Mouse (Mus musculus) v-Abl transformed pro-B cells (cell line): ENCODE data around the gene Spag6.

ENCODE experiments used
- in situ Hi-C, 2 experiments: fragments of 400-800 bp; cut with MboI; formaldehyde crosslinking; loops; one replicate each; pipeline ENCODE4 v1.15.1; 2025; ENCODE audit not compliant: unreplicated experiment in 2 of 2

Gene Spag6

DNA sequence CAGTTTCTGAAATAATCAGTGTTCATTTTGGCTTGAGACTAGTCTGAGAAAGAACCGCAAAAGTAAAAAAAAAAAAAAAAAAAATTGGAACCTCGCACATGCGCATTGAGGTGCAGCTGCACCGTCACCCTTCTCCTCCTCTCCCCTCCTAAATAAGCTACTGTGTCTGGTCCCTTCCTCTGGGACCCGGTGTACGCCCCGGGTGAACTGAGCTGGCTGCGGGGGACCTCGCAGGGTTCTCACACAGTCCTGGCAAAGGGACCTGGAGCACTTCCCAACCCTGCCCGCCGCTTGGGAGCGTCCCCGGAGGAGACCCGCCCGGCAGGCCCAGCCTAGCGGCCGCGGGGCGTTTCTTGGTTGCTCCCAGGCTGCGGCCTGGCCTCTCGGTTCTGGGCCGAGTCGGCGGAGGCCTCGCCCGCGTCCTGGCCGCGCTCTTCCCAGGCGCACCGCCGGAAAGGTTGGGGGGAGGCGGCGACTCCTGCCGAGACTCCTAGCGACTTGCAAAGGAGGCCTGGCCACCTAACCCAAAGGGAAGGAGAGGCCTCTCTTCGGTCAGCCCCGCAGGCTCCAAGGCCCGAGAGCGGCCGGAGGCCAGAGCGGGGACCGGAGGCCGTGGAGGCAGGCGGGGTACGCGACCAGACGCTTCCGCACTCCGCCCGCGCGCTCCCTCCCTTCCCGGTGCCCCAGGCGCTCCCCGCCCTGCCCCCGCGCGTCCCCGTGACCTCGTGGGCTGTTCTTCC, at the start of gene Spag6:
Gene Spag6, plus strand, starts transcription at position 162 of the 740 bp plus-strand sequence.
- in situ Hi-C loops: loop anchor here (5.0 to 25.0 kb wide), 6 partner anchors 73 to 943 kb away; partner anchors contain the start of genes Dnajc1 (in 1 of the 2) and Mllt10 (in 1 of the 2)

DNA sequence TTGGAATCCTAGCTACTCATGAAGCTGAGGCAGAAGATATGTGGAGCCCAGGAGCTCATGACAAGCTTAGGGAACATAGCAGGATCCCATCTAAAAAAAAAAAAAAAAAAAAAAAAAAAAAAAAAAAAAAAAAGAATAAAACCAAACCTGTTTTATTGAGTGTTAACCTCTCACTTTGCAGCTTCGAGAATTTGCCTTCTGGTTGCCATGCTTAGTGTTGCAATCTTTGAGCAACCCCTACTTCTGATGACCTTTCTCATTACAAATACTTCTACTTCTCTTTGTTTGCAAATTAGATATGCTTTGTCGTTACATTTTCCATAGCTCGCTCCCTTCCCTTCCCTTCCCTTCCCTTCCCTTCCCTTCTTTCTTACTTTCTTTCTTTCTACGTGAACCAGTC, 45.3 kb upstream of the Spag6 start:
- in situ Hi-C loops: no loop called here

DNA sequence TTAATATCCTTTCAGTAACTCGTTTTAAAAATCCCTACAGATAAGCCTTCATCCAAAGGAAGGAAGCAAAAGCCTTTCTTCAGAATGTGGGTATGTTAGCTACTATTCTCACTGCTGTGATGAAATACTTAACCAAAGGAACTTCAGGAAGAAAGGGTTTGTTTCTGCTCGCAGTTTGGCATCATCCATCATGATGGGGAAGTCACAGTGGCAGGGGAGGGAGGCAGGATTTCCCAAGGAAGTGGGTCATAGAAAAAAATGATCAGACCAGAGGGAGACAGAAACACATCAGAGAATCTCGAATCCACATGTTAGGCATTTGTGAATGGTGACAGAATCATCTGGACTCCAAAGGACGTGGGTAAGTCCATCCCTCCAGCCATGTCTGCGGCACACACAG, 39.0 kb upstream of the Spag6 start:
- in situ Hi-C loops: no loop called here

- in situ Hi-C loops: no loop called here
Measured at GRCm38 (mm10) chr2:18664003-18664402, 29.8 kb upstream of the Spag6 start.

- in situ Hi-C loops: loop anchor here (10.0 kb wide), 3 partner anchors 94 to 646 kb away; partner anchors contain the start of gene Dnajc1 (in 1 of the 2)
Measured at GRCm38 (mm10) chr2:18671041-18671440, 22.8 kb upstream of the Spag6 start.

DNA sequence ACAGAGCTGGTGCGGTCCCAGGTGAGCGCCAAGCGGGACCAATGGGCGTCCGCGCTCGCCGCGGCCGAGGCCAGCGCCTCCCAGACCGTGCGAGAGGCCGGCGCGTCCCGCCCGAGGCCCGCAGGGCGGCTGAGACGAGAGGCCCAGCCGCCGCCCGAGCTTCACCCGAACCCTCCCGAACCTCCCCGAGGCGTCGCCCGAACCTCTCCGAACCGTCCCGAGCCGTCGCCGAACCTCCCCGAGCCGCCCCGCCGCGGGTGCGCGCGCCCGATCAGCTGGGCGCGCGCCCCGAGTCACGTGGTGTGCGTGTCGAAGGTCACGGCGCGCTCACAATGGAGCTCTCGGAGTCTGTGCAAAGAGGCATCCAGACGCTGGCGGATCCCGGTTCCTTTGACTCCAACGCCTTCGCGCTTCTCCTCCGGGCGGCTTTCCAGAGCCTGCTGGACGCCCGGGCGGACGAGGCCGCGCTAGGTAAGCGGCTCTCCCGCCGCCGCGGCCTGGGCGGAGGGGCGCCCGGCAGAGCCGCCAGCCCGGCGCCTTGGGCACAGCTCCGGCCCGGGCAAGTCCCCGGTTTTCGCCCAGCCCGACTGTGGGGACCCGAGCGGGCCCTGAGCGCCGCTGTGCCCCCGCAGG, 21.6 kb upstream of the Spag6 start, which contains the start of gene Commd3:
Gene Commd3, plus strand, starts transcription at position 252 of the 633 bp plus-strand sequence.
- in situ Hi-C loops: loop anchor here (10.0 kb wide), 3 partner anchors 93 to 647 kb away; partner anchors contain the start of gene Dnajc1 (in 1 of the 2)

- in situ Hi-C loops: loop anchor here (10.0 kb wide), 3 partner anchors 92 to 648 kb away; partner anchors contain the start of gene Dnajc1 (in 1 of the 2)
Measured at GRCm38 (mm10) chr2:18672766-18673164, 21.1 kb upstream of the Spag6 start.

GRCm38 (mm10) chr2:18673766-18674165, 20.1 kb upstream of the Spag6 start:
- in situ Hi-C loops: loop anchor here (10.0 kb wide), 3 partner anchors 91 to 649 kb away; partner anchors contain the start of gene Dnajc1 (in 1 of the 2)

GRCm38 (mm10) chr2:18674193-18674902, 19.5 kb upstream of the Spag6 start:
- in situ Hi-C loops: loop anchor here (10.0 kb wide), 3 partner anchors 90 to 650 kb away; partner anchors contain the start of gene Dnajc1 (in 1 of the 2)

DNA sequence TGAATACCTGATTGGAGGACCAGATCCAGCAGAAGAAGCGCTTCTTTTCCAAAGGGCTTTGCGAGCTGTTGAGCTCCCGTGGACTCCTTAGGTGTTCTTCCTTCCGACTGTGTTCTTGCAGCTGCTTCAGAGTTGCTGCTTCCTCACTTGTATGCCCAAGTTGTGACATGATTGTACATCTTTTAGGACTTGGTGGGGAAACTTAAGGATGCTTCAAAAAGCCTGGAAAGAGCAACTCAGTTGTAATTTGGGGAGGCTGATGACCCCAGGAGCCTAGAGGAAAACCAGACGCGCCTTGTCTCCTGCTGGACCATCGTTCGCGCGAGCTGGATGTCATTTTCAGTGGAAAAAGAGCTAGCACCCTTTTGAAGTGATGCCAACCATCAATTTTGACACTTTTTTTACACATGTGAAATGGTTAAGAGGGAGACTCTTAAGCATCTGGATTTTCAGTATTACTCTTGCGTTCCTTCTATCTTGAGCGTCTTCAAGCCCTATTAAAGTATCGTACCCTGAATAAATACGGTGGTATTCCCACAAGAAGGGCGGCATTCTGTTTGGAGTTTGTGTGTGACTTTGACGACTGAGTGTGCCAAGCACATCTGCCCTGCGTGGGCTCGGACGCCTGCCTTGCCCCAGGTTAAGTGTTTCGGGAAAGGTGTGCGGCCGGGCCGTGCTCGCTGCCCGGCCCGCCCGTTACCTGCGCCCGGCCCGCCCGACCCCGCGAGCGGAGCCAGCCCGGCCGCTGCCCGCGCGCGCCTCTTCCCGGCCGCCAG, 18.0 kb upstream of the Spag6 start:
- in situ Hi-C loops: loop anchor here (10.0 to 25.0 kb wide), 7 partner anchors 89 to 961 kb away; partner anchors contain the start of genes Dnajc1 (in 1 of the 2) and Mllt10 (in 1 of the 2)

GRCm38 (mm10) chr2:18676457-18676935, 17.3 kb upstream of the Spag6 start:
- in situ Hi-C loops: loop anchor here (10.0 to 25.0 kb wide), 7 partner anchors 88 to 961 kb away; partner anchors contain the start of genes Dnajc1 (in 1 of the 2) and Mllt10 (in 1 of the 2)

DNA sequence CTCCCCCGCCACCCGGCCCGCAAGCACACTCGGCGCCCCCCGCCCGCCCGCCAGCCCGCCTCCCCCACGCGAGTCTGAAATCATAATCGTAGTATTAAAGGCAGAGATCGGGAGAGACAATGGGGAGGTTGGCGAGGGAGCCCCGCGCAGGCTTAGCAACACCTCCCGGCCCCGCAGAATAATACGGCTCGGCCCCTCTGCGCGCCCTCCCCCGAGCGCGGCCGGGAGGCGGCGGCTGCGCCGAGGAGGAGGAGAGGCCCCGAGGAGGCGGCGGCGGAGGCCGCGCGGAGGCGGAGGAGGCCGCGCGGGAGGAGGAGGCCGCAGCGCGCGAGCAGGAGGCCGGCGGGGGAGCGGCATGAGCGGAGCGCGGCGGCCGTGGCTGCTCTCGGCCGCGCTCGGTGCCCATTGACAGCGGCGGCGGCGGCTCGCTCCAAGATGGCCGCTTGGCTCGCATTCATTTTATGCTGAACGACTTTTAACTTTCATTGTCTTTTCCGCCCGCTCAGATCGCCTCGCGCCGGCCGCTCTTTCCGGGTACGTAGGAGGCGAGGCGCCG, 16.8 kb upstream of the Spag6 start, which contains the start of gene Bmi1:
Gene Bmi1, plus strand, starts transcription at position 83 of the 556 bp plus-strand sequence.
- in situ Hi-C loops: loop anchor here (10.0 to 25.0 kb wide), 7 partner anchors 88 to 960 kb away; partner anchors contain the start of genes Dnajc1 (in 1 of the 2) and Mllt10 (in 1 of the 2)

- in situ Hi-C loops: loop anchor here (10.0 to 25.0 kb wide), 7 partner anchors 87 to 959 kb away; partner anchors contain the start of genes Dnajc1 (in 1 of the 2) and Mllt10 (in 1 of the 2)
Measured at GRCm38 (mm10) chr2:18677631-18678471, 16.0 kb upstream of the Spag6 start.

DNA sequence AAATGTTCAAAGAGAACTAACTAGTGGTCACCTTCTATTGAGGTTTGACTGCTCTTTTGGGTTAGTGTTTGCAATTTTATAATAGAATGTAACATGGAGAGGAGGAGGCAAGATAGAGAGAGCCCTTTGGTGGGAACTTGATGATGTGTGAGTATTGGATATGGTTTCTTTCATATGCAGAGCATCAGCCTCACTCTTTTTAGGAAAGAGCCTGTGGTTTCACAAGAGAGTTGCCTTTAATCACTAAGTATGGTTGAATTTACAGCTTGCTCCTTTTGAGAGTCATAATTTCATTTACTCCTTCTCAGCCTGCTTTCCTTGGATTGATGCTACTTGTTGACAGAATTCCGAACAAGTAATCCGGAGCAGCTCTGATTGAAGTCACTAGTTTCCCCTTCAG, 14.1 kb upstream of the Spag6 start:
- in situ Hi-C loops: loop anchor here (10.0 to 25.0 kb wide), 7 partner anchors 85 to 958 kb away; partner anchors contain the start of genes Dnajc1 (in 1 of the 2) and Mllt10 (in 1 of the 2)

DNA sequence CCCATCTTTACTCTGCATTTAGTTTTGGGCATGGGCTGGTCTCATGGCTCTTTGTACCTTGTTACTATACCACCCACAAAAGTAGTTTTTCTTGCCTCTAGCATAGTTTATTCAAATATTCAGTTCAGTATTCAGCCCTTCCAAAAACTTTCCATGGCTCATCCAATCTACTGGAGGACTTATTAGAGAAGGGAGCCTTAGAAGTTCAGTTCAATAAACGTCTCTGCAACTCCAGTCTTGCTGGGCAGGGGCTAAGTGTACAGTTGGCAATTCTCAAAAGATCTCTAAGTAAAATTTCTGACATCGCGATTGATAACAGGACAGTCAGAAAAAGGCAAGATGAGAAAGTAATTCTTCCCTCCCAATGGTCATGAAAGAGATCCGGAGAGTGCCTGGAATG, 13.3 kb upstream of the Spag6 start:
- in situ Hi-C loops: loop anchor here (25.0 kb wide), 4 partner anchors 282 to 957 kb away; partner anchors contain the start of gene Mllt10 (in 1 of the 2)

- in situ Hi-C loops: loop anchor here (25.0 kb wide), 4 partner anchors 281 to 956 kb away; partner anchors contain the start of gene Mllt10 (in 1 of the 2)
Measured at GRCm38 (mm10) chr2:18680961-18681360, 12.9 kb upstream of the Spag6 start.

DNA sequence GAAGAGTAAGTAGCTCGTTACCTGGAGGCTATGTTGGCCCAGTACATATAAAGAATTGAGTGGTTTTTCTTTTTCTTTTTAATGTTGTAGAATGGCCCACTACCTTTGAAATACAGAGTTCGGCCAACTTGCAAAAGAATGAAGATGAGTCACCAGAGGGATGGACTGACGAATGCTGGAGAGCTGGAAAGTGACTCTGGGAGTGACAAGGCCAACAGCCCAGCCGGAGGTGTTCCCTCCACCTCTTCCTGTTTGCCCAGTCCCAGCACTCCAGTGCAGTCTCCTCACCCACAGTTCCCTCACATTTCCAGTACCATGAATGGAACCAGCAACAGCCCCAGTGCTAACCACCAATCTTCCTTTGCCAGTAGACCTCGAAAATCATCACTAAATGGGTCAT, 9.8 kb upstream of the Spag6 start:
- in situ Hi-C loops: loop anchor here (25.0 kb wide), 4 partner anchors 278 to 953 kb away; partner anchors contain the start of gene Mllt10 (in 1 of the 2)
